Mouse (Mus musculus): ENCODE measurements around the gene Smim24.

- TF ChIP-seq CTCF (IDR thresholded peaks at IDR 0.05; ENCODE audit: low read depth, low read length), result no peak
- TF ChIP-seq POLR2A (IDR thresholded peaks at IDR 0.05; ENCODE audit: insufficient read depth, low read length), result no peak
- TF ChIP-seq EP300 (IDR thresholded peaks at IDR 0.05; ENCODE audit: insufficient read depth, low read depth, low read length), result no peak
Measured at GRCm38 (mm10) chr10:81430141-81430830, 37.4 kb downstream of the Smim24 start.

Data from ES-Bruce4 (cell line).